Mouse (Mus musculus): ENCODE results near the gene Gm3045.

Gm3045 gene
- long read RNA-seq, experiment 1: 0 reads
- long read RNA-seq, experiment 2: 0 reads

DNA sequence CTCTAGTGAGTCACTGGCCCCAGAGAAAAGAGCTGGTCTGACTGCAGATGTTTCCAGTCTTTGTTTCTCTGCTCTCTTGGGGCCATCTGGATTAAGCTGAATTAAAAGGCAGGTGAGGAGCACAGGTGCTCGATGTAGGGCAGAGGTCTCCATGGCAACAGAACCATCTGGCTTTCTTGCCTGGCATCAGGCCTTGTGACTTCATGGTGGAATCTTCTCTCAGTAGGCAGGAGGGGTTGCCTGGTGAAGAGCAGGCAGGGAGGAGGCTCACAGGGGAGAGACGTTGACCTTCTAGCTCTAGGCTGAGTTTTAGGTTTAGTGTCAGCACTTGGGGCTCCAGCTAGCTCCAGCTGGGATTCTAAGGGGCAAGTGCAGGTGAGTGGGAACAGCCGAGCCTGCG lies at the start of gene Gm3045:
Gm3045 (plus strand) TSS at position 230 of the 400 bp plus-strand sequence.
- intact Hi-C loops (cut with DNase I): no loop called here

DNA sequence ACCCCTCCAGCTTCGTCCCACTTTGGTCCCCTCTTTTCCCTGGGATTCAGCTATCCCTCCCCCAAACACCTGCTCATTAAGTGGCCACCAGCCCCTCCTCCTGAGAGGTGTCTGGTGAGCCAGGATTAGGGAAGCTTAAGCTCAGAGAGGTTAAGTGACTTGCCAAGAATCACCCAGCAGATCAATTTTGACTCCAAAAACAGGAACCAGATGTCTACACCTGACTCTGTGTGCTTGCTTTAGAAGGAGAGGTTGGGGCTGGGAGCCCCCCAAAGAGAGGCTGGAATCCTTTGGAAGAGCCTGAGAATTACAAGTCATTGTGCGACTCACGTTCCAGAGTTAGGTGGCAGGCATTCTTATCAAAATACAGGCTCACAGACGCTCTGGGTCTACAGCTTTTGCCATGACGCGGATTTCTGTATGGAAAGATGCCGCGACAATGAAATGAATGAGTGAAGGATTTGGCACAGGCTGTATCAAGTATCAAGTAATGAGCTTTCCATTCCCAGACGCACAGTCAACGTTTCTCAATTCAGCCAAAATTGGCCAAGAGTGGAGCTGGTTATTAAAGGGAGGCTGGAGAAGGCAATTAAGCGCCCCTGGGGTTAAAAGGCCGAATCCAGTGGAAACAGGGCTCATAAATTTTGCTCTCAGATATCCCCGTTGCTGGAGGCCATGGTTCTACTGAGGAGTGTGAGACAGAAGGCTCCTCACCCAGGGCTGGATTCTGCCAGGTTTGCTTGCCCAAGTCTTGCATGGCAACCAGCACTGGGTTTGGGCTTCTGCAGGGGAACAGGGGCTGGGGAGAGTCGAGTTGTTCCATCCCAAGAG lies 45.3 kb upstream of the Gm3045 start:
- intact Hi-C loops (cut with DNase I): no loop called here

DNA sequence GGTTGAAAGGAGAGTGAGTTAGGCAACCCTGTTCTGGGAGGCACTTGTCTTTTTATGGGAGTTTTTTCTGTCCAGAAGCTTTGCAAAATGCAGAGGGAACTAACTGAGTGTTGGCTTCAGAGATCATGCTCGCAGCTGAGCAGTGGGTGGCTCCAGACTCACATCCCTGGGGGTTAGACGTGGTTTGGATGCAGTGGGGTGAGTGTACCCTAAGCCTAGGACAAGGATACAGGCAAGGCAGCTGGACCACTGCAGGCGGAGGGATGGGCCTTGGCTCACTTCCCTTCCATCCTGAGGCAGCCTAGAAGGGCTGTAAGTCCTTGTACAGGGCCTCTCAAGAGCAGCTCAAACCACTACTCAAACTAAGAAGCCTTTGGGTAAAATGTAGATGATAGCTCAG lies 43.0 kb upstream of the Gm3045 start:
- intact Hi-C loops (cut with DNase I): no loop called here

DNA sequence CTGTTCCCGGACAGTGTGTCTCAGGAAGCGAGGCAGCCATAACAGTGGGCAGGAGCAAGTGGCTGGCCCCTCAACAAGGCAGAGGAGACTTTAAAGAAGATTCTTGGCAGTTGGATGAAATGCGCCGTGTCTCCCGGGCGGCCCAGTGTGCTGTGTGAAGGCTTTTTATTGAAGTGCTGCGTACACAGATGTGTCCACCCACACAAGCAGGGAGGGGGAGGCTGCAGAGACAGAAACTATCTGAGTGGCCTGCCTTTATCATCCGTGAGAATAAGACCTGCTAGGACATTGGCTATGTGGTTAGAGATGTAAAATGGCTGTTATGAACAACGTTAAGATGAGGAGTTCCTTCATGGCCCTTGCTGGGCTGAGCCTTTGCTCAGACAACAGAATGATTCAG lies 40.0 kb upstream of the Gm3045 start:
- intact Hi-C loops (cut with DNase I): no loop called here

DNA sequence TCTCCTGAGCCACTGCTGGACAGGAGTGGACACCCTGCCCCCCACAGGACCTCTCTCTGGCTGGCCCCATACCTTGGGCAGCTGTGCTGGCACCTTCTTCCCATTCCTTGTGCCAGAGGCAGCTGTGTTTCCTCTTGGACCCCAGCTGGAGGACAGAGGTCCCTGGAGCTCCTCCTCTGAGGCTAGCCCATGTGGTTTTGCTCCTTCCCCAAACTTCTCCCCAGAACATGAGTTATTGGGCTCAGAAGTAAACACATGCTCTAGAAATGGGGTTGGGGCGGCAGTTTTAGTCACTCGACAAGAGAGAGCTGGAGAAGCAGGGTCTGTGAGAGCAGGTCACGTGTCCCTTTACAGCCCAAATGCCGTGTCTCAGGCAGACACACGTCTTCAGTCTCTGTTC lies 39.0 kb upstream of the Gm3045 start:
- intact Hi-C loops (cut with DNase I): no loop called here

- intact Hi-C loops (cut with DNase I): no loop called here
Observed at GRCm38 (mm10) chr13:56388042-56388441, 38.4 kb upstream of the Gm3045 start.

DNA sequence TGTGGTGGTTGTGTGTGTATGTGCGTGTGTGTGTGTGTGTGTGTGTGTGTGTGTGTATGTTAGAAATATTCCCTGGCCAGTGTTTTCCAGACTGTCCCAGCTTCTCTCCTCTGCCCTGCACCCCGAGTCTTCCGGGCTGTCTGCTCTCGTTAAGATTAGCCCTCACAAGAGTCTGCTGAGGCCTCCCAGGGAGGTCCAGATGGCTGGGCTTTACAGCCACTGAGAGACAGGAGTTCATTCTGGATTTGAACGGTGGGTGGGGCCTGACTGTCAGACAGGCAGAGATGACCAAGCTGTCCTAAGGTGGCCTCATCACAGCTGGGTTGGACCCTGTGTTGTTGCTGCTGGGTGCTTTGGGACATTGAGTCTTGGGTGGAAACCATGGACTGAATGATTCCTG lies 28.8 kb upstream of the Gm3045 start:
- intact Hi-C loops (cut with DNase I): no loop called here

DNA sequence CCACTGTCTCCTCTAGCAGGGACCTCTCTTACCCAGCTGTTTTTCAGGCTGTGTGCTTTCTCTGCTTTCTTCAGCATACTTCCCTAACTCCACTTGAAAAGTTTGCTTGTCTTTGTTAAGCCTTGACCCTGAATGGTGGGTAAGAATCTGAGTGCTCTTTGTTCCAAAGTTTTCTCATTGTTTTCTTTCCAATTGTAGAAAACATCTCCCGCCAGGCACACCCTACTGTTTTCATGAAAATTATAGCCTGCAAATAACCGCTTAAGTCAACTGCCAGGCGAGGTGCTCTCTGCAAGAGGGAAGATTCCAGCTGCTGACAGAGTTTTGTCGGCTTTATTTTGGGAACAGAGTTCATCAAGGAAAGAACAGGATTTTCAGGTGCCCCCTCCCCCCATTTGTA lies 25.2 kb upstream of the Gm3045 start:
- intact Hi-C loops (cut with DNase I): no loop called here

DNA sequence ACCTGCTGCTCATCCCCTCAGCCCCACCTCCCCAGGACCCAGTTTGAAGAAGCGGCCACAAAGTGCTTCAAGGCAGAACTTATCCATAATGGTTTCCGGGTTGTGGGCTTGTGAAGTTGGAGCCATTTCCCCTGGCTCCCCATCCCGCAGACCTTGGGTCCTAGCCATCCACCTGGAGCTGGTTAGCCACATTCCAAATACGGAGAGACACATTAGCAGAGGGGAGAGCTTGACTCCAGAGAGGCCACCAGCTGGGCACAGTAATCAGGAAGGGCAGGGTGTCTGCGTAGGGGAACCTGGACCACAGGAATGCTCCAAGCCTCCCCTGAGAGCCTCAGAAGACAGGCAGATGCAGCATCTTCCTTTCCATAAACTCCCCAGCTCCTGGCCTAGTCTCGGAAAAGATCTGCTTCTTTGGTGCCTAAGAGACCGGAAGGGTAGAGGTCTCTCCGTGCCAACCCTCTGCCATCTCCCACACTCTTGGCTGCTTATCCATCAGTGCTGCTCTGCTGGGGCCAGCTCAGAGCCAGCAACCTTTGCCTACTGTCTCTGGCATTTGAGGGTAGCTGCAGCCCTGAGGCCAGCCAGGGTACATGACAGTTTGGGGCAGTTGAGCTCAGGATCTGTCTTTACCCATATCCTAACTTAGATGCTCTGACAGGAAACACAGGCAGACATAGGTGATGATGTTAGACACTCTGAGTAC lies 22.9 kb upstream of the Gm3045 start:
- intact Hi-C loops (cut with DNase I): no loop called here

- intact Hi-C loops (cut with DNase I): no loop called here
Observed at GRCm38 (mm10) chr13:56404511-56405140, 21.8 kb upstream of the Gm3045 start.

DNA sequence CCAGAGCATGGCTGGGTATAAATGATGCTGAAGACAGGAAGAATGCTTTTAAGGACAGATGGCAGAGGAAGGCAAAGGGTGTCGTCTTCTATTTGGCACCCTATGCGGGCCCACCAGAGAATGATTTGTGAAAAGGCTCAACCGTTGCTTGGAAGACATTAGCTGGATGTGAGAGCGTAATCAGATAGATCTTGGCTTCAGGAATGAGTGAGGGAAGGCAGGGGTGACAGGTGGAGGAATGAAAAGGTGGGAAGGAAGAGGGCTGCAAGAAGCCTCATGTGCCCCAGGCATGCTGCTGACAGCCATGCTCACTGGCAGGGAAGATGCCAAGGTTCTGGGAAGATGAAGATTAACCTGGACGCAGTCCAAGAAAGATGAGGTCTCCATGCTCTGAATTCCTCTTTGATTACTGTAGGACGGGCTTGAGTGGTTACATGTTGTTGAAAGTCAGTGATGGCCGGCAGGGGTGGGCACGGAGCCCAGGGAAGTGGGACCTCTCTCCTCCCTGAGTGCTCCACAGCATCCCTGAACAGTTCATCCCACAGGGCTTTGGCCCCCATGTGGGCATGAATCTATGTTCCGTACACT lies 14.0 kb upstream of the Gm3045 start:
- intact Hi-C loops (cut with DNase I): no loop called here

DNA sequence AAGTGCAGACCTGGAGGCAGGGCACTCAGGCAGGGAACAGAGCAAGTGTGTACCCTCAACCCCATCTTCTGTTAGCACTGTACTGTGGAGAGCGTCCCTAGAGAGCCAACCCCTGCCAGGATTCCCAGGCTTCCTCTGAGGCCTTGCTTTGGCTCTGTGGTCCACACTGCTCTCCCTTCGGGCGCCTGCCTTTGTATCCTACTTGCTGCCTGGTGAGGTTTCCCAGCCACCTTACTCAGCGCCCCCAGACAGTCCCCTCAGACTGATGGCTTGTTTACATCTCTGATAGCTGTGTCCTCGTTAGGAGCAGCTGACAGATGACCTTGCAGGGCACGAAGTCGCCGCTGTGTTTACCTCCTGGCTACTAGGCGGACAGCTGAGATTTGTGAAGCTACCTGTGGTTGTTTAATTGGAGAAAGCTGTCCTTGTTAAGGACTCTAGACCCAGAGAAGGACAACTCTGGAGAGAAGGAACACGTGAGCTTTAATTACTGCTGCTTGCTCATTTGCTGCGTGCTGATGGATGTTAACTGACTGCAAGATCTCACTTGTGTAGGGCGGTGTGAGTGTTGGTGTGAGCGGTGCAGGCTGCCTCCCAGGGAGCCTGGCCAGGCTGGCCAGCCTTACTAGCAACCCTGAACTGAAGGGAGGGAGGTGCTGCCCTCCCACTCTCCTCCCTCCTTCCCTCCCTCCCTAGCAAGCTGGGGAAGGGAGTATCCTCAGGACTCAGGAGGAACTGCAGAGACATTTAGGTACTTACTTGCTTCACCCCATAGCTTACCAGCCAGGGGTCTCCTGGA lies 7.5 kb upstream of the Gm3045 start:
- intact Hi-C loops (cut with DNase I): no loop called here

DNA sequence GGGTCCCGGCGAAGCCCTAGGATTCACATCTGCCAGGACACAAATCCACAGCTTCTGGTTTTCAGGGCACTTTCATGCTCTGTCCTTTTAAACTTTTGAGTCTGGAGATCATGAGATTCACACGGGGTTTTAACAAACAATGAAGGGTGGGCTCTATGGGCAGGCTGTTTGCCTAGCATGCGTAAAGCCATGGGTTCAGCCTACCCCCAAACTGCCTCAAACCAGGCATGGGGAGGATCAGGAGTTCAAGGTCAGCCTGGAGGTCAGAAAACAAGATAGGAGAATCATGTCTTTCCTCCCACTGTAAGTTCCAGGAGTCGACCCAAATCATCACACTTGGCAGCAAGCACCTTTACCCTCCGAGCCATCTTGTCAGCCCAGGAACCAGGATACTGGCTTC lies 6.9 kb upstream of the Gm3045 start:
- intact Hi-C loops (cut with DNase I): no loop called here

- intact Hi-C loops (cut with DNase I): loop anchor here (1.0 to 5.0 kb wide), 3 partner anchors 95 to 225 kb away; no protein-coding TSS in a partner anchor
Observed at GRCm38 (mm10) chr13:56422072-56422723, 4.2 kb upstream of the Gm3045 start.

DNA sequence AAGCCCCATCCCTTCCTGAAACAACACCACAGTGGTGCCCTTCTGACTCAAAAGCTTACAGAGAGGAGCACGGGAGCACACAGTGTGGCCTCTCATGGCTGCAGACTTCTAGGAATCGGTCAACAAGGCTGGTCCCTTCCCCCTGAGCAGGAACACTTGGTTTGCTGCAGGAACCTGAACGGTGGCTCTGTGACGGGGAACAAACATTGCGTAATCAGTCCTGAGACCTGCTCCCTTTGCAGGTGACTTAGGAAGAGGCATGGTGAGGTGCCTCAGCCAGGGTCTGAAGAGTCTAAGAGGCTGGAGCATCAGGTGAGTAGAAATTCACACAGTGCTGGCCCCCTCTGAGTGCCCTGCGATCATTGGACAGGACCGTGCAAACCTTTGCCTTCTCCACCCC lies 463 bp upstream of the Gm3045 start:
- intact Hi-C loops (cut with DNase I): no loop called here

DNA sequence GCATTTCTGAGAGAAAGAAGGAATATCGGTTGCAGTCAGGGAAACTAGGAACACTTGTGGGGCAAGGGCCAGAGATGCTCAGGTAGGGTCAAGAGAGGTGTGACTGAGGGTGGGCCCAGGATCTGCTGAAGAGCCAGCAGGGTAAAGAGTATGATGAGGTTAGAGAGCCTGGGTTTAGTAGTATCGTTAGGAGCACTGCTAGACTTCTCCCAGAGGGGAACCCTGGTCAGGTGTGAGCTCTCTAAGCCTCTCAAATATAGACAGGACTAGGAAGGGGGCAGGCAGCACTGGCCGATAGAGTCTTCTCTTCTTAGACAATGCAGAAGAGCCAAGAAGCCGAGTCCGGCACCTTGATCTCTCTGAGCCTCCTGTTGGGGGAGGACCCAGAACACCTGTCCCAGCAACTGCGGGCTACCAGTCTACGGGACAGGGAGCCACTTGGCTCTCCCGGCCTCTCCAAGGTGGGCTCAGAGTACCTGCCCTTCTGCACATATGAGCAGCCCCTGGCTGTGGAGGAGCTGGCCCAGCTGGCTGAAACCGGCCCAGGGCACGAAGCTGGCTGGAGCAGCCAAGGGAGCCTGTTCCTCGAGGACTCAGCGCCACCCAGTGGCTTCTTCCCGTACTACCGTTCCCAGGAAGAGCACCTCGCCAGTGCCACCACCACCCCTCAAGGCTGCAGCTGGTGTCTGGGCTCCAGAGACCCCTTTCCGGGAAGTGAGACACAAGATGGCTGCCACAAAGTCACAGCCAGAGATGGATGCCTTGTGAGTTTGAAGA lies 2.5 kb downstream of the Gm3045 start:
- intact Hi-C loops (cut with DNase I): no loop called here

GRCm38 (mm10) chr13:56432496-56432895 lies 6.1 kb downstream of the Gm3045 start:
- intact Hi-C loops (cut with DNase I): no loop called here

GRCm38 (mm10) chr13:56433466-56433865 lies 7.1 kb downstream of the Gm3045 start:
- intact Hi-C loops (cut with DNase I): no loop called here

DNA sequence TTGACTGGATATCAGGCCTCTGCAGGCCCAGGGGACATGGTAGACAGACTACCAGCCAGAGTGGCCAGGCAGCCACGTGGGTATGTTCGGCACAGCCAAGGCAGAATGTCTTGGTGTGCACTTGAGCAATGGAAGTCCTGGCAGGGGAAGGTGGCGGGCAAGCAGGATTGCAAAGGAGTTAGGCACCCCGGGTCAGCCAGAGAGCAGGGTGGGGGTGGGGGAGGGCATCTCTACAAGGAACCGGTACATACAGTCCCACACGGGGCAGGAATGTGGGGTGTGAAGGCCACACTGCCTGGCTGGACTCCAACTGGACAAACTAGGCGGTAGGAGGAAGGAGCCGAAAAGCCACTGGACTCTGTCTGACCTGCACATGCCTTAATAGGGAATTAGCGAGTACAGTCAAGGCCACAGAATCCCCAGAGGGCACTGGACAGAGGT lies 7.9 kb downstream of the Gm3045 start:
- intact Hi-C loops (cut with DNase I): no loop called here

Data from adrenal gland (tissue).